Mouse (Mus musculus): ENCODE data around the gene Coro2b. TPM values are rescaled to one million over a fixed set of nuclear protein-coding genes. Genes with fewer than 3 reads are reported as not detected.

Gene Coro2b
- polyA plus RNA-seq, 1 experiment from 2014 or later, result 6.2 TPM

DNA sequence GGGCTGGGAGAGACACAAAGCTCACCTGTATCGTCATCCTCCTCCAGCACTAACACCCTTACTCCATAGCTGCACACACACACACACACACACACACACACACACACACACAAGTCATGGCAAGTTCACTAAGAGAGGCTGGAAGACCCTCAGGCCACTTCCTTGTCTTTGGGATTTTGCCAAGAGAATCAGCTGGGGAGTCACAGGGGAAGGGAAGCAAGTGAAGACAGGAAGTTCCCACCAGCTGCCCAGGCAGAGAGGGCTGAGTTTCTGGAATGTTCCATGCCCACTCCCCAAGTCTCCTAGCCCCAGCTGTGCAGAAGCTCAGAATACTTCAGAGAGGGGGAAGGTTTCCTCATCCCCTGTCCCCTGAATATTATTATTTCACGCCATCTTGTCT is 62.6 kb downstream of the Coro2b start:
- no peak for DNase-seq (ENCODE audit: low spot score)
- H3K27me3 ChIP-seq (ENCODE audit: low read depth, poor library complexity, severe bottlenecking), result no peaks in the 10 kb centered on the region
- no peaks in the 10 kb centered on the region for H3K36me3 ChIP-seq
- no peak overlapping the region for H3K4me3 ChIP-seq
- 96% methylated on average over 2 of the region's 2 CpGs for WGBS
- H3K4me1 ChIP-seq, result peaks cover 7% of the 10 kb centered on the region
- H3K27ac ChIP-seq, result no peak overlapping the region
- H3K9me3 ChIP-seq (replicated peaks), result no peaks in the 10 kb centered on the region

DNA sequence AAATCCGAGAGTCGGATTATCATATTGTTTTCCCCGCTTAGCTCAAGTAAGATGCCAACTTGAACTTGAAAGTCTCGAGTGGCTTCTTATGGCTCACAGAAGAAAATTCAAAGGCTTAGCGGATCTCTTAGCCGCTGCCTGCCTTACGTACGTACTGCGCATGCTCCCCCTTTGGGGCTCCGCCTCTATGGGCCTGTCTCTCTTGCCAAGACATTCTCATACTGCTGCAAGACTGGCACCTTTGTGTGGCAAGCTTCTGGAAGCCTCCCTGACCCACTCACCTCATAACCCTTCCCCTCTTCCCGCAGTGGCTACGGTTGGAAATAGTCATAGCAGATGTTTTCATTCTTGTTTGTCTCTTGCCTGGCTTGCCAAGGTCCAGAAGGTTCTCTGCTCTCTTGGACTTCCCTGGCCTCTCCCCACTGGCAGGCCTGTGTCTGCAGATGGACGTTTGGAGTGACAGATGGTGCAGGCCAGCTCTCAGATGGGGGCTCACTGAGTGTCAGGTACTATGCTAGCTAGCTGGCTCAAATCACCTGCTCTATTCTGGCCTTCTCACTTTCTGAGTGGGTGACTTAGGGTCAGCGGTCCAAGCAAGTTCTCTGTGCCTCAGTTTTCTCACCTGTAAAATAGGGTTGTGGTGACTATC is 65.2 kb downstream of the Coro2b start:
- Histone ChIP-seq H3K27me3 (ENCODE audit: low read depth, poor library complexity, severe bottlenecking) (no peaks in the 10 kb centered on the region), H3K4me1 (peaks cover 2% of the 10 kb centered on the region; the same call in 1 of the 2 replicates), H3K36me3 (no peaks in the 10 kb centered on the region), H3K27ac (no peak overlapping the region), H3K4me3 (no peak overlapping the region), H3K9me3 (replicated peaks) (no peaks in the 10 kb centered on the region)
- 89% methylated on average over 14 of the region's 14 CpGs for WGBS
- no peak for DNase-seq (ENCODE audit: low spot score)

DNA sequence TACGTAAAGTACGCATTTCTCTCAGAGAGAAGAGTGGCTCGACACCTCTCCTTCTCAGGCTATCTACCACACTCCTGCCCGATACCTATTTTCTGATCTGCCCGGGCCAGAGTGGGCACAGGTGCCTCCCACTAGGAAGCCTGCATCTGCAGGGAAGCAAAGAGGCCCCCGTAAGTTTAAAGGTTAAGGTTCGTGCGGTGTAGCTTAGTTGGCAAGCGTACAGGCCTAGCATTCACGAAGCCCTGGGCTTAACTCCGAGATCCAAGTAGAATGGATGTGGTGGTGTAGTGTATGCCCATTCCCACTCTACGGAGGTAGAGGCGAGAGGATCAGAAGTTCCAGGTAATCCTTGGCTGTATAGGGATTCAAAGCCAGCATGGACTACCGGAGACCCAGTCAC is 65.8 kb downstream of the Coro2b start:
- peaks cover 3% of the 10 kb centered on the region; the same call in 1 of the 2 replicates for H3K4me1 ChIP-seq
- no peaks in the 10 kb centered on the region for H3K9me3 ChIP-seq (replicated peaks)
- no peak for DNase-seq (ENCODE audit: low spot score)
- no peaks in the 10 kb centered on the region for H3K27me3 ChIP-seq (ENCODE audit: low read depth, poor library complexity, severe bottlenecking)
- no peak overlapping the region for H3K4me3 ChIP-seq
- no peak overlapping the region for H3K27ac ChIP-seq
- H3K36me3 ChIP-seq, result no peaks in the 10 kb centered on the region
- 94% methylated on average over 14 of the region's 14 CpGs for WGBS

DNA sequence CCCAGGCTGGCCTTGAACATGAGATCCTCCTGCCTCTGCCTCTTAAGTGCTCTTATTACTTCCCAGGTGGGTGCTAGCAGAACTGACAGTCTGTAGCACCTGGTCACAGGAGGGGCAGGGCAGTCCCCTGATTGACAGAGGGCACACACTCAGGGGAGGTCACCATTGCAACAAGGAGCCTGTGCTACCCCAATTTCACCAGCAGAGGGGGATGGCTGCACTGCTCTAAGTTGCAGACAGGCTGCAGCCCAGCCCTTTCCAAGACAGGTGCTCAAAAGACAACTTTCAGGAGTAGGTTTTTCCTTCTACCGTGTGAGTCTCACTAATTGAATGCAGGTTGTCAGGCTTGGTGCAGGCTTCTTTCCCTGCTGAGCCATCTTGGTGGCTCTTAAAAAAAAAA is 66.4 kb downstream of the Coro2b start:
- WGBS, result 9% methylated on average over 1 of the region's 1 CpGs
- Histone ChIP-seq H3K4me1 (peaks cover 5% of the 10 kb centered on the region; the same call in 1 of the 2 replicates), H3K9me3 (replicated peaks) (no peaks in the 10 kb centered on the region), H3K27me3 (ENCODE audit: low read depth, poor library complexity, severe bottlenecking) (no peaks in the 10 kb centered on the region), H3K27ac (no peak overlapping the region), H3K4me3 (no peak overlapping the region), H3K36me3 (no peaks in the 10 kb centered on the region)
- DNase-seq (ENCODE audit: low spot score), result peak; percentile 86

DNA sequence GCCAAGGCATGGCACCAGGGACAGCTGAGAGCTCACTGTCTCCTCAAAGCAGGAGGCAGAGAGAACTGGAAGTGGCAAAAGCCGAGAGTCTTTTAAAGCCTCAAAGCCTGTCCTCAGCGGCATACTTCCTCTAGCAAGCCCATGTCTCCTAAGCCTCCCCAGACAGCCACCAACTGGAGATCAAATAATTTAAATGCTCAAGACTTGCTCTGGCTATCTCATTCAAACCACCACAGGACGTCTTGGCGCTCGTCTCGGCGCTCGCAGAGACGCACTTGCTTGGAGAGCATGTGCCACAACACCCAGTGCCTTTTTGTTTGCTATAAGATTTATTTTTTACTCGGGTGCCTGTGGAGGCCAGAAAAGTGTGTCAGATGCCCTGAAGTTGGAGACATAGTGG is 67.1 kb downstream of the Coro2b start:
- Histone ChIP-seq H3K4me3 (no peak overlapping the region), H3K4me1 (peaks cover 5% of the 10 kb centered on the region; the same call in 1 of the 2 replicates), H3K27me3 (ENCODE audit: low read depth, poor library complexity, severe bottlenecking) (no peaks in the 10 kb centered on the region), H3K36me3 (no peaks in the 10 kb centered on the region), H3K27ac (no peak overlapping the region), H3K9me3 (replicated peaks) (no peaks in the 10 kb centered on the region)
- 83% methylated on average over 10 of the region's 10 CpGs for WGBS
- no peak for DNase-seq (ENCODE audit: low spot score)

DNA sequence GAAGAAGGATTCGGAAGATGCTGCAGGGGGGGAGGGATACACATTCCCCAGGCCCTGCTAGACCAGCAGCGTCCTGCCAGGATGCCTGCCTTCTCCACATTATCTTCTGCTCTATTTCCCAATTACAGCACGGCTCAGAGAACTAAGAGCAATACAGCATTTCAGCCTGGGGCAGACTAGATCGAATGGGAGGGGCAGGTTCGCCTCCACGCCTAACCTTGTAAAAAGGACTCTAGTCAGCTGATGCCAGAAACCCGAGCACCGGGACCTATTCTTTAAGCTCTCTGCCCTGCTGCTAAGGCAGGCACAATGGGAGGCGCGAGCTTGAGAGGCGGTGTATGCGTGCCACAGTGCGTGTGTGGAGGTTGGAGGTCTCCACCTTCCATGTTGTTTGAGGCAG is 67.7 kb downstream of the Coro2b start:
- DNase-seq (ENCODE audit: low spot score), result no peak
- Histone ChIP-seq H3K36me3 (no peaks in the 10 kb centered on the region), H3K27ac (no peak overlapping the region), H3K9me3 (replicated peaks) (no peaks in the 10 kb centered on the region), H3K27me3 (ENCODE audit: low read depth, poor library complexity, severe bottlenecking) (no peaks in the 10 kb centered on the region), H3K4me1 (peaks cover 5% of the 10 kb centered on the region; the same call in 1 of the 2 replicates), H3K4me3 (no peak overlapping the region)
- WGBS, result 63% methylated on average over 13 of the region's 13 CpGs

DNA sequence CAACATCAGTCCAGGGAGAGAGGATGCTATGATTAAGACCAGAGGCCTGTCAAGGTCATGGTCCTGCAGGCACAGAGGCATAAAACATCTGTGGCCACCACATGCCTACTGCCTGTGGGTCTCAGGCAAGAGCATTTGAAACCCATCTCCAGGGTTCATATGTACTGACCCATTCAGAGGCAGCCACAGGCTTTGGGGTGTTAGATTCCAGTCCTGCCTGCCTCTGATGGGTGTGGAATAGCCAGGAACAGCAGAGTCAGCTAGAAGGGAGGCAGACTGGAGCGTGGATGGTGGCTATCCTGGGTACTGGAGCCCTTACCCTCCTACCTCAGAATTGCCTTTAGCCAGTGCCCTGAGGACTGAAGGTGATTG is 69.4 kb downstream of the Coro2b start:
- 71% methylated on average over 1 of the region's 1 CpGs for WGBS
- DNase-seq (ENCODE audit: low spot score), result no peak
- Histone ChIP-seq H3K27me3 (ENCODE audit: low read depth, poor library complexity, severe bottlenecking) (no peaks in the 10 kb centered on the region), H3K4me3 (no peak overlapping the region), H3K36me3 (no peaks in the 10 kb centered on the region), H3K4me1 (peaks cover 5% of the 10 kb centered on the region; the same call in 1 of the 2 replicates), H3K9me3 (replicated peaks) (no peaks in the 10 kb centered on the region), H3K27ac (0 out of 2 replicates have a peak overlapping the region, but pooled peaks have one; percentile 0)

DNA sequence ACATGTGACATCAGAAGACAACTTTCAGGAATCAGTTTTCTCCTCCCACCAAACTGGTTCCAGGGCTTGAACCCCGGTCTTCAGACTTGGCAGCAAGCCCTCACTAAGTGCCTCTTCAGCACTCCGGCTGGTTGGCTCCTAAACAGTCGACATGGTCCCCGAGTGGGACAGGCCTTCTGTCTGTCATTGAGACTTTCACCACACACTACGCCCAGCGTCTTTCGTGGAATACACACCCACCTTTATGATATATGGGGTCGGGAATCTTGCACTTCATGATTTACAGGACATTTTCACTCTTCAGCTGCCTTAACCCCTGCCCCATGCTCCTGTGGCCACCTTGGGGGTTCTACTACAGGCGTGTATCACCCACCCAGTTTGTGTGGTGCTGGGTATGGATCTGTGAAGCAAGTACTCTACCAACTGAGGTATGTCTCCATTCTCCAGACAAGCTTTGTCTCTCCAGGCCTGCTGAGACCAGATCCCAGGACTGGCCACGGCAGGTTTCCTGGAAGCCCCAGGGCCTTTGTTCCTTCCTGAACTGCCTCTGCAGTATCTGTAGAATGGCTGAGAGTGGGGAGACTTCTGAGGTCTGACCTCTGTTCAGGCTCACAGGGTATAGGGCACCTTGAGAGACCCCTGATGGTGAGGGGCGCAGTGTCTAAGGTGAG is 70.0 kb downstream of the Coro2b start:
- DNase-seq (ENCODE audit: low spot score), result no peak
- Histone ChIP-seq H3K4me1 (peaks cover 5% of the 10 kb centered on the region; the same call in 1 of the 2 replicates), H3K9me3 (replicated peaks) (no peaks in the 10 kb centered on the region), H3K27me3 (ENCODE audit: low read depth, poor library complexity, severe bottlenecking) (no peaks in the 10 kb centered on the region), H3K36me3 (no peaks in the 10 kb centered on the region), H3K4me3 (no peak overlapping the region), H3K27ac (0 out of 2 replicates have a peak overlapping the region, but pooled peaks have one; percentile 0)
- WGBS, result 92% methylated on average over 11 of the region's 11 CpGs

DNA sequence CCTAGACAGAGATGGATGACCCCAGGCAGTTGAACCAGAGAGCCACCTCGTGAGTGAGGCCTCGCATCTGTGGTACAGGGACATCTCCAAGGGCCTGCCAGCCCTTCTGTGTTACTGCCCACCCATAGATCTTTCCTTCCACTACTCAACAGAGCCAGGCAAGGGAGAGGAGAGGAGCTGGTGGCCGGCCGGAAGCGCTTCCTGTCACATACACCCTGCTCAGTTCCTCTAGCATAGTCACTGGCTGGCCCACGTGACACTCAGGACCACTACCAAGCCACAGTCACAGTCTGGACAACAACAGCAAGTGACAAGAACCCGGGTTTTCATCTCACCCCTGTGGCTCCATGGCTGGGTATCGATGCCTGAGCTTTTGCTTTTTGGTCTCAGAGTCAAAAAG is 70.8 kb downstream of the Coro2b start:
- Histone ChIP-seq H3K4me1 (peaks cover 5% of the 10 kb centered on the region; the same call in 1 of the 2 replicates), H3K4me3 (no peak overlapping the region), H3K36me3 (no peaks in the 10 kb centered on the region), H3K27me3 (ENCODE audit: low read depth, poor library complexity, severe bottlenecking) (no peaks in the 10 kb centered on the region), H3K27ac (no peak overlapping the region), H3K9me3 (replicated peaks) (no peaks in the 10 kb centered on the region)
- DNase-seq (ENCODE audit: low spot score), result no peak
- 79% methylated on average over 8 of the region's 8 CpGs for WGBS

DNA sequence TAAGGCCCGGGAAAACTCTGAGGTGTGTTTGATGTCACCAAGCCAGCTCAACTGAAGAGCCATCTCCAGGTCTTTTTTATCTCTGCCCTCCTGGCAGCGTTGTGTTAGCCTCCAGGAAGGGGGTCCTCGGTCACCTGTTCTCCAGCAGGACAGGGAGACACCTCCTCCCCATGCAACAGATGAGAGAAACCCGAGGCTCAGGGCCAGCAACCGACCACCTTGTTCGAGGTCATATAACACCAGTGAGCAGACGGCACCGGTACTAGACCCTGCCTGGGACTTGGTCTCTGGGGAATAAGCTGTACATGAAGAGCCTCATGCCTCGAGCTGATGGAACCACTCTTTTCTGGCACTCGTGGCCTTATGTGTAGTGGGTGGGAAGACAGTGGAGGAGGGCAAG is 72.1 kb downstream of the Coro2b start:
- 81% methylated on average over 10 of the region's 10 CpGs for WGBS
- DNase-seq (ENCODE audit: low spot score), result no peak
- Histone ChIP-seq H3K36me3 (no peaks in the 10 kb centered on the region), H3K4me1 (peaks cover 9% of the 10 kb centered on the region), H3K27ac (no peak overlapping the region), H3K9me3 (replicated peaks) (no peaks in the 10 kb centered on the region), H3K4me3 (no peak overlapping the region), H3K27me3 (ENCODE audit: low read depth, poor library complexity, severe bottlenecking) (no peaks in the 10 kb centered on the region)

DNA sequence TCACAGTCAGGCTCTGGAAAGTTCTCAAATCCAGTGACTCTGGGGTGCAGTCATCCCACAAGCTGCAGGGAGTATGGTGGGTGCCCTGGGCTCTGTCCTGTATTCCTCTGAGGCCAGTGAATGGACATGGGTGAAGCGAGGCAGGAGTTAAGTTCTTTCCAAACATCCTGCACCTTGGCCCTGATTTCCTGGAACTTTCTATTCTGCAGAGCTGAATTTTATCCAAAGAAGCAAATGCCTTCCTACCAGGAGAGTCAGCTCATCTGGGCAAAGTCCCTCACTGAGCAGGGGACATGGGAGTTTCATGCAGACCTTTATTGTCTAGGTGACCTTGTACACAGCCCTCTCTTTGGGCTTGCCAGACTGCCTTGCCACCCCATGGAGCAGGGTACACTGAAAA is 75.1 kb downstream of the Coro2b start:
- H3K27me3 ChIP-seq (ENCODE audit: low read depth, poor library complexity, severe bottlenecking), result no peaks in the 10 kb centered on the region
- 90% methylated on average over 1 of the region's 1 CpGs for WGBS
- H3K4me3 ChIP-seq, result no peak overlapping the region
- no peaks in the 10 kb centered on the region for H3K36me3 ChIP-seq
- peaks cover 8% of the 10 kb centered on the region for H3K4me1 ChIP-seq
- no peak overlapping the region for H3K27ac ChIP-seq
- DNase-seq (ENCODE audit: low spot score), result no peak
- H3K9me3 ChIP-seq (replicated peaks), result no peaks in the 10 kb centered on the region

DNA sequence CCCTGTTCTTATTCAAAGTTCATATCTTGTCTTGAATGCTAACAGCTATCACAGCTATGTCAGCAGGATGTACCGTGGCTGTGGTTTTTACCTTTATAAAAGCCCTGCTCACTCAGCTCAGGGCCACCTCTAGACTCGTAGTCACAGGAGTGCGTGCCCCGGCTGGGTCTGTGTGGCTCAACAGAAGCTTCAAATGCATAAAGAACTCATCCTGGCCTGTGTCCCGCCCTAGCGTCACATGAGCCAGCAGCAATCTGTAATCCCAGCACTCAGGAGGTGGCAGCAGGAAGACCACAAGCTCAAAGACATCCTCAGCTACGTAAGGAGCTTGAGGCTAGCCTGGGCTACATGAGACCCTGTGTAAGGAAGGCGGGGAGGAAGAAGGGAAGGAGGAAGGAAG is 75.7 kb downstream of the Coro2b start:
- 83% methylated on average over 8 of the region's 8 CpGs for WGBS

DNA sequence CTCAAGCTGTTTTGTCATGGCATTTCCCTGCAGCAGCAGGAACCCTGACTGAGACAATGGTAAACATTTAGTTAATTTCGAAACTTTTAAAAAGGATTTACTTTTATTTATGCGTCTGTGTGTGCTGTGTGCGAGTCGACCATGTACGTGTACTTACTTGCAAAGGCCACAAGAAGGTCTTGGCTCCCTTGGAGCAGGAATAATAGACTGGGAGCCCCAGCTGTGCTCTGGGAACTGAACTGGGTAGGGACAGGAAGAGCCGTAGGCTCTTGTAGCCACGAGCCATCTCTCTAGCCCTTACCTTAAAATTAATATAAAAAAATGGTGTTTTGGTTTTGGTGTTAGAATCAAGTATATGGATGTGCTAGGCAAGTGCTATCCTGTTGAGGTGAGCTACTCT is 76.8 kb downstream of the Coro2b start:
- no peak overlapping the region for H3K27ac ChIP-seq
- peaks cover 15% of the 10 kb centered on the region for H3K4me1 ChIP-seq
- no peak for DNase-seq (ENCODE audit: low spot score)
- H3K36me3 ChIP-seq, result no peaks in the 10 kb centered on the region
- 93% methylated on average over 7 of the region's 7 CpGs for WGBS
- no peak overlapping the region for H3K4me3 ChIP-seq
- H3K27me3 ChIP-seq (ENCODE audit: low read depth, poor library complexity, severe bottlenecking), result no peaks in the 10 kb centered on the region
- H3K9me3 ChIP-seq (replicated peaks), result no peaks in the 10 kb centered on the region

More for the DNA sequence above, 75.7 kb downstream of the Coro2b start:
- DNase-seq (ENCODE audit: low spot score), result no peak
- no peaks in the 10 kb centered on the region for H3K36me3 ChIP-seq
- H3K27ac ChIP-seq, result no peak overlapping the region
- no peaks in the 10 kb centered on the region for H3K27me3 ChIP-seq (ENCODE audit: low read depth, poor library complexity, severe bottlenecking)
- no peak overlapping the region for H3K4me3 ChIP-seq
- H3K4me1 ChIP-seq, result peaks cover 8% of the 10 kb centered on the region
- H3K9me3 ChIP-seq (replicated peaks), result no peaks in the 10 kb centered on the region

Data from limb, embryonic 10.5 days (tissue).